29 mouse cellular contexts compared by ENCODE assay signal in the genomic region with DNA sequence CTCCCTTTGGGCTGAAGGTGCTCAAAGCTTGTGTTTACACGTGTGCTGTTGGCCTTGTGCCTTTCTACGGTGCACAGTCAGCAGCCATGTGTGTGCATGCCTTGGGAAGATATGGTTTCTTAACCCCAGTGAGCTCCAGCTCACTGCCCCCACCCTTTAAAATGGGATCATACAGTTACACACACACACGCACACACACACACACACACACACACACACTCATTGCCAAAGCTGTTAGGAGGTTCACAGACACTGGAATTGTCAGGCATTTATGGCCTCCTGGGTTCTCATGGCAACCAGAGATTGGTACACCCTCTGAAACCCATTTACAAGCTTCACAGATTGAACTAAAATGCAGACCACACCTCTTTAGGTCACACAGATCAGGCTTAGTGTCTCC. TPM values are rescaled to one million over a fixed set of nuclear protein-coding genes. Genes with fewer than 3 reads are reported as not detected.
DNase-seq lines count a peak whose midpoint lies in the region; ATAC-seq and TF ChIP-seq lines count a peak whose summit lies in the region.
"Had no signal": no experiment of that assay in that cellular context is flagged by ENCODE, and none has a peak within 500 bp of the region (broad histone marks: within the 10 kb centered on the region; RNA-seq: fewer than 3 reads in every experiment).

No protein-coding gene starts in this region.

- DNase-seq in forebrain, embryonic 14.5 days (ENCODE audit: low spot score): no peak
- DNase-seq in heart, adult 9 months (ENCODE audit: low spot score in 2 of 2): no peak
- DNase-seq in midbrain, embryonic 11.5 days (ENCODE audit: low spot score, missing footprints): peak; percentile 77
- no peak for DNase-seq in midbrain, postnatal 0 days (ENCODE audit: low spot score)
- DNase-seq: adrenal gland, adult 8-10 months; adrenal gland, postnatal 36 days; B cell, adult 2 months; cerebellum, adult 11 months; cerebellum, adult 8-10 months; embryo, embryonic 11 days; forebrain, postnatal 0 days; gastrocnemius, adult 2 months; gastrocnemius, postnatal 25 days; heart, postnatal 10 days had no signal

- no peak overlapping the region for H3K4me3 ChIP-seq in forebrain, embryonic 14.5 days (ENCODE audit: low read depth, low read length)
- no peak overlapping the region for H3K4me3 ChIP-seq in forebrain, embryonic 15.5 days
- no peak overlapping the region for H3K4me3 ChIP-seq in heart, embryonic 16.5 days (ENCODE audit: low read length)
- no peak overlapping the region for H3K4me3 ChIP-seq in midbrain, embryonic 11.5 days (ENCODE audit: low read depth, low read length)
- H3K4me3 ChIP-seq in midbrain, postnatal 0 days (ENCODE audit: low read depth, low read length): no peak overlapping the region
- H3K4me3 ChIP-seq in small intestine, adult 2 months (ENCODE audit: low read depth, low read length): no peak overlapping the region
- H3K4me3 ChIP-seq: embryonic facial prominence, embryonic 15.5 days; gastrocnemius, adult 2 months had no signal

- peaks cover 12% of the 10 kb centered on the region; the same call in 1 of the 2 replicates for H3K4me1 ChIP-seq in forebrain, embryonic 14.5 days (ENCODE audit: control insufficient read depth, insufficient read depth, low read length)
- peaks cover 25% of the 10 kb centered on the region for H3K4me1 ChIP-seq in forebrain, embryonic 15.5 days
- H3K4me1 ChIP-seq in heart, embryonic 16.5 days (ENCODE audit: control insufficient read depth, insufficient read depth, low read length): peaks cover 57% of the 10 kb centered on the region
- no peaks in the 10 kb centered on the region for H3K4me1 ChIP-seq in midbrain, embryonic 11.5 days (ENCODE audit: control insufficient read depth, insufficient read depth, low read length)
- no peaks in the 10 kb centered on the region for H3K4me1 ChIP-seq in midbrain, postnatal 0 days (ENCODE audit: insufficient read depth, low read length)
- peaks cover 34% of the 10 kb centered on the region for H3K4me1 ChIP-seq in small intestine, adult 2 months (ENCODE audit: control insufficient read depth, insufficient read depth, insufficient read length, low read length)

- no peak for TF ChIP-seq POLR2A in small intestine, adult 2 months (IDR thresholded peaks at IDR 0.05; ENCODE audit: low read depth, low read length)

- no peak overlapping the region for H3K9ac ChIP-seq in forebrain, embryonic 14.5 days (ENCODE audit: low read length)
- H3K9ac ChIP-seq in forebrain, embryonic 15.5 days (replicated peaks): no peak overlapping the region
- no peak overlapping the region for H3K9ac ChIP-seq in heart, embryonic 16.5 days (ENCODE audit: low read length)
- H3K9ac ChIP-seq in midbrain, embryonic 11.5 days (ENCODE audit: low read length): no peak overlapping the region
- H3K9ac ChIP-seq in midbrain, postnatal 0 days (replicated peaks; ENCODE audit: low read length, poor library complexity, severe bottlenecking): no peak overlapping the region
- H3K9ac ChIP-seq: embryonic facial prominence, embryonic 15.5 days; forebrain, postnatal 0 days had no signal

- no peak for ATAC-seq in forebrain, embryonic 14.5 days
- no peak for ATAC-seq in forebrain, embryonic 15.5 days (replicated peaks)
- no peak for ATAC-seq in heart, embryonic 16.5 days (replicated peaks; ENCODE audit: extremely low read depth, insufficient read depth, low FRiP score)
- ATAC-seq in midbrain, embryonic 11.5 days (ENCODE audit: low FRiP score): no peak
- no peak for ATAC-seq in midbrain, postnatal 0 days (ENCODE audit: low FRiP score)
- no peak for ATAC-seq in erythroblast, adult 5-6 weeks (replicated peaks; ENCODE audit: low FRiP score, poor library complexity, severe bottlenecking)
- ATAC-seq: CD4-positive, CD25-positive, alpha-beta regulatory T cell, adult 4 months; inflammation-experienced regulatory T-cells, adult 6 months had no signal

- H3K27ac ChIP-seq in forebrain, embryonic 14.5 days (ENCODE audit: low read depth, low read length): peak overlapping the region; percentile 39; the same call in 1 of the 2 replicates
- no peak overlapping the region; the same call in 1 of the 2 replicates for H3K27ac ChIP-seq in forebrain, embryonic 15.5 days (replicated peaks)
- H3K27ac ChIP-seq in heart, embryonic 16.5 days (ENCODE audit: low read length): 0 out of 2 replicates have a peak overlapping the region, but pooled peaks have one; percentile 16
- no peak overlapping the region for H3K27ac ChIP-seq in midbrain, embryonic 11.5 days (ENCODE audit: low read depth, low read length)
- H3K27ac ChIP-seq in midbrain, postnatal 0 days (ENCODE audit: low read depth, low read length): no peak overlapping the region
- peak overlapping the region; percentile 29 for H3K27ac ChIP-seq in small intestine, adult 2 months (ENCODE audit: insufficient read depth, low read depth, low read length)
- H3K27ac ChIP-seq: embryonic facial prominence, embryonic 15.5 days; gastrocnemius, adult 2 months had no signal

- no peak for TF ChIP-seq CTCF in midbrain, postnatal 0 days (IDR thresholded peaks at IDR 0.05)
- no peak for TF ChIP-seq CTCF in small intestine, adult 2 months (IDR thresholded peaks at IDR 0.05; ENCODE audit: extremely low read depth, insufficient read length, insufficient replicate concordance, low read depth, low read length)

- no peak overlapping the region for H3K4me2 ChIP-seq in forebrain, embryonic 14.5 days (ENCODE audit: low read length)
- H3K4me2 ChIP-seq in forebrain, embryonic 15.5 days (replicated peaks): no peak overlapping the region
- no peak overlapping the region for H3K4me2 ChIP-seq in heart, embryonic 16.5 days (ENCODE audit: low read depth, low read length)
- no peak overlapping the region for H3K4me2 ChIP-seq in midbrain, embryonic 11.5 days
- no peak overlapping the region for H3K4me2 ChIP-seq in midbrain, postnatal 0 days (ENCODE audit: low read depth, low read length, poor library complexity, severe bottlenecking)
- H3K4me2 ChIP-seq: embryonic facial prominence, embryonic 15.5 days; heart, embryonic 11.5 days had no signal

- no peaks in the 10 kb centered on the region for H3K9me3 ChIP-seq in forebrain, embryonic 14.5 days (replicated peaks; ENCODE audit: control insufficient read depth, low read length)
- H3K9me3 ChIP-seq in forebrain, embryonic 15.5 days: no peaks in the 10 kb centered on the region
- no peaks in the 10 kb centered on the region for H3K9me3 ChIP-seq in heart, embryonic 16.5 days (replicated peaks; ENCODE audit: control insufficient read depth, low read length)
- H3K9me3 ChIP-seq in midbrain, embryonic 11.5 days (ENCODE audit: control insufficient read depth, low read length): no peaks in the 10 kb centered on the region
- no peaks in the 10 kb centered on the region for H3K9me3 ChIP-seq in midbrain, postnatal 0 days (ENCODE audit: low read length)
- H3K9me3 ChIP-seq: embryonic facial prominence, embryonic 15.5 days; G1E had no signal

- no peaks in the 10 kb centered on the region for H3K27me3 ChIP-seq in forebrain, embryonic 14.5 days (replicated peaks; ENCODE audit: control insufficient read depth, insufficient read depth, low read length)
- H3K27me3 ChIP-seq in forebrain, embryonic 15.5 days: no peaks in the 10 kb centered on the region
- no peaks in the 10 kb centered on the region for H3K27me3 ChIP-seq in heart, embryonic 16.5 days (ENCODE audit: control insufficient read depth, insufficient read depth, low read length)
- no peaks in the 10 kb centered on the region for H3K27me3 ChIP-seq in midbrain, embryonic 11.5 days (ENCODE audit: control insufficient read depth, insufficient read depth, low read length)
- no peaks in the 10 kb centered on the region for H3K27me3 ChIP-seq in midbrain, postnatal 0 days (ENCODE audit: insufficient read depth, low read length)
- no peaks in the 10 kb centered on the region for H3K27me3 ChIP-seq in small intestine, adult 2 months (ENCODE audit: control insufficient read depth, insufficient read depth, low read length)
- H3K27me3 ChIP-seq: embryonic facial prominence, embryonic 15.5 days had no signal

- H3K36me3 ChIP-seq in forebrain, embryonic 14.5 days (ENCODE audit: control insufficient read depth, insufficient read depth, low read length): peaks cover 16% of the 10 kb centered on the region
- 0 out of 2 replicates have a peak, but pooled peaks cover 11% of the 10 kb centered on the region for H3K36me3 ChIP-seq in forebrain, embryonic 15.5 days
- peaks cover 9% of the 10 kb centered on the region for H3K36me3 ChIP-seq in heart, embryonic 16.5 days (ENCODE audit: control insufficient read depth, insufficient read depth)
- H3K36me3 ChIP-seq in midbrain, embryonic 11.5 days (ENCODE audit: control insufficient read depth, insufficient read depth, low read length): 0 out of 2 replicates have a peak, but pooled peaks cover under 1% of the 10 kb centered on the region
- H3K36me3 ChIP-seq in midbrain, postnatal 0 days (ENCODE audit: insufficient read depth, low read length): peaks cover 8% of the 10 kb centered on the region; the same call in 1 of the 2 replicates
- peaks cover 9% of the 10 kb centered on the region for H3K36me3 ChIP-seq in small intestine, adult 2 months (ENCODE audit: control insufficient read depth, insufficient read depth, low read length)

- 92% methylated on average over 3 of the region's 3 CpGs for WGBS in forebrain, embryonic 14.5 days
- 77% methylated on average over 3 of the region's 3 CpGs for WGBS in forebrain, embryonic 15.5 days
- WGBS in heart, embryonic 16.5 days: 72% methylated on average over 3 of the region's 3 CpGs
- WGBS in midbrain, embryonic 11.5 days: 93% methylated on average over 3 of the region's 3 CpGs
- WGBS in midbrain, postnatal 0 days: 90% methylated on average over 3 of the region's 3 CpGs
- 63% methylated on average over 3 of the region's 3 CpGs for WGBS in small intestine, adult 2 months

RNA-seq across cellular contexts. Expression of a gene that starts 3.6 kb away (rescaled TPM):
- not detected in 2 replicates for polyA plus RNA-seq in forebrain, embryonic 14.5 days (2014; fragmentation: Nextera tagmentation; extraction: Ambion mirVana)
- not detected in 2 replicates for polyA plus RNA-seq in forebrain, embryonic 15.5 days (2015; fragmentation: Nextera tagmentation; extraction: Ambion mirVana)
- 1.5 TPM in 1 of 2 replicates, not detected in the other for polyA plus RNA-seq in heart, embryonic 16.5 days (2015; fragmentation: Nextera tagmentation; extraction: Ambion mirVana)
- polyA plus RNA-seq in midbrain, embryonic 11.5 days (2014; fragmentation: Nextera tagmentation; extraction: Ambion mirVana): not detected in 2 replicates
- total RNA-seq in midbrain, postnatal 0 days (2014; rRNA removed): not detected in 2 replicates
- not detected in 2 replicates for polyA plus RNA-seq in midbrain, postnatal 0 days (2015; fragmentation: Nextera tagmentation; extraction: Ambion mirVana)
- polyA plus RNA-seq in small intestine, adult 2 months (2012; rRNA removed): 58.4 and 1,324 TPM in 2 replicates
- not detected in 2 replicates for total RNA-seq in erythroblast, adult 5-6 weeks (2015; ENCODE audit: low replicate concordance)
- not detected in 2 replicates for total RNA-seq in erythroblast, adult 5-6 weeks (2017; ENCODE audit: low replicate concordance)
- total RNA-seq: adrenal gland, postnatal 36 days; common myeloid progenitor, adult 5-6 weeks; forebrain, postnatal 0 days; G1E; gastrocnemius, adult 2 months; gastrocnemius, postnatal 25 days; granulocyte monocyte progenitor cell, adult 5-6 weeks; heart, postnatal 10 days had no signal
- polyA plus RNA-seq: CD4-positive, CD25-positive, alpha-beta regulatory T cell, adult 4 months; embryonic facial prominence, embryonic 11.5 days; embryonic facial prominence, embryonic 15.5 days; forebrain, embryonic 11.5 days; forebrain, postnatal 0 days; G1E; heart, embryonic 11.5 days; hindbrain, embryonic 11.5 days; hindbrain, embryonic 16.5 days; inflammation-experienced regulatory T-cells, adult 6 months had no signal

RNA-seq across cellular contexts. Expression of a gene that starts 24.8 kb away (rescaled TPM):
- not detected in 2 replicates for polyA plus RNA-seq in forebrain, embryonic 14.5 days (2014; fragmentation: Nextera tagmentation; extraction: Ambion mirVana)
- polyA plus RNA-seq in forebrain, embryonic 15.5 days (2015; fragmentation: Nextera tagmentation; extraction: Ambion mirVana): not detected in 2 replicates
- polyA plus RNA-seq in heart, embryonic 16.5 days (2015; fragmentation: Nextera tagmentation; extraction: Ambion mirVana): 2.4 TPM in 1 of 2 replicates, not detected in the other
- not detected in 2 replicates for polyA plus RNA-seq in midbrain, embryonic 11.5 days (2014; fragmentation: Nextera tagmentation; extraction: Ambion mirVana)
- not detected in 2 replicates for total RNA-seq in midbrain, postnatal 0 days (2014; rRNA removed)
- polyA plus RNA-seq in midbrain, postnatal 0 days (2015; fragmentation: Nextera tagmentation; extraction: Ambion mirVana): not detected in 2 replicates
- 420 and 2,057 TPM in 2 replicates for polyA plus RNA-seq in small intestine, adult 2 months (2012; rRNA removed)
- not detected in 2 replicates for total RNA-seq in erythroblast, adult 5-6 weeks (2015; ENCODE audit: low replicate concordance)
- total RNA-seq in erythroblast, adult 5-6 weeks (2017; ENCODE audit: low replicate concordance): not detected in 2 replicates
- total RNA-seq: adrenal gland, adult 8-10 months; adrenal gland, postnatal 36 days; common myeloid progenitor, adult 5-6 weeks; forebrain, postnatal 0 days; gastrocnemius, adult 2 months; gastrocnemius, postnatal 25 days; granulocyte monocyte progenitor cell, adult 5-6 weeks; heart, postnatal 10 days had no signal
- polyA plus RNA-seq: CD4-positive, CD25-positive, alpha-beta regulatory T cell, adult 4 months; embryonic facial prominence, embryonic 11.5 days; embryonic facial prominence, embryonic 15.5 days; forebrain, embryonic 11.5 days; forebrain, postnatal 0 days; G1E; heart, embryonic 11.5 days; hindbrain, embryonic 11.5 days; hindbrain, embryonic 16.5 days; inflammation-experienced regulatory T-cells, adult 6 months had no signal

Comparison
In these comparisons a context has a peak if more than half of its experiments do, and no peak if none do; other contexts are left out.
1. H3K27ac ChIP-seq: peak in forebrain, embryonic 14.5 days (single experiment), heart, embryonic 16.5 days (single experiment) and small intestine, adult 2 months (single experiment); none in forebrain, embryonic 15.5 days (single experiment), midbrain, embryonic 11.5 days (single experiment) and midbrain, postnatal 0 days (single experiment).
2. RNA of a gene that starts 3.6 kb away (polyA plus RNA-seq): 58.4 to 1,324 TPM in small intestine, adult 2 months; 1.5 TPM in heart, embryonic 16.5 days, not detected in forebrain, embryonic 15.5 days, not detected in forebrain, embryonic 14.5 days, not detected in midbrain, embryonic 11.5 days and not detected in midbrain, postnatal 0 days; every median in the first group is over 10 times any median in the second.
3. RNA of a gene that starts 24.8 kb away (polyA plus RNA-seq): 420 to 2,057 TPM in small intestine, adult 2 months; 2.4 TPM in heart, embryonic 16.5 days, not detected in forebrain, embryonic 14.5 days, not detected in forebrain, embryonic 15.5 days, not detected in midbrain, embryonic 11.5 days and not detected in midbrain, postnatal 0 days; every median in the first group is over 100 times any median in the second.